Mouse (Mus musculus): ENCODE results near the gene Tcp11l2. TPM values are rescaled to one million over a fixed set of nuclear protein-coding genes. Genes with fewer than 3 reads are reported as not detected.

Tcp11l2 gene
- total RNA-seq, 2 experiments from 2014 or later: 15.2 to 17.2 TPM

DNA sequence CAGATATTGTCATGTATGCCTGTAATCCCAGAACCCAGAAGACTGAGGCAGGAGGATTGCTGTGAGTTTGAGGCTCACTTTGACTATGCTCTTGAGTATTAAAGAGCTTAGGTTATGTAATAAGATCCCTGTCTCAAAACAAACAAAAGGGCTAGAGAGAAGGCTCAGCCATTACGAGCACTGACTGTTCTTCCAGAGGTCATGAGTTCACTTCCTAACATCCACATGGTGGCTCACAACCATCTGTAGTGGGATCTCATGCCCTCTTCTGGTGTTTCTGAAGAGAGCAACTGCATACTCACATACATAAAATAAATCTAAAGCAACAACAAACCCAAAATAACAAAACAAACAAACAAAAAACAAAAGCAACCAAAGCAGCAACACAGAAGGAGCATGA is 21.7 kb downstream of the Tcp11l2 start:
- DNase-seq (ENCODE audit: low spot score in 2 of 2): no peak

DNA sequence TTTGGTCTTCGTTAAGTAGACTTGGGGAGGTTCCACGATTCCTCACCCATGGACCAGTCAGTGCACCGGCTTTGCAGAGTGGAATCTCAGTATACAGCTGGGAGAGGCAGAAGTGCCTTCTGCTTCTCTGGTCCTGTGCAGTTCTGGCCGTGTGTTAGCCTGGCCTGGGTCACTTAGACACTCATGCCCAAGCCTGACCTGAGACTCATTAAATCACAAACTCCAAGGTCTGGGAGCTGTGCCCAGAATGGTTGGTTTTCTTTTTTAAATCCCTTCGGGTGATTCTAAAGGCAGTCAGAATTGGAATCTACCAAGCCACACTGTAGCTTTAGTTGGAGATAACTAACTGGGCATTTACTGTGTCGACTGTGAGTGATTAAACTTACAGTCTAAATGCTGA is 23.7 kb downstream of the Tcp11l2 start:
- no peak for DNase-seq (ENCODE audit: low spot score in 2 of 2)

DNA sequence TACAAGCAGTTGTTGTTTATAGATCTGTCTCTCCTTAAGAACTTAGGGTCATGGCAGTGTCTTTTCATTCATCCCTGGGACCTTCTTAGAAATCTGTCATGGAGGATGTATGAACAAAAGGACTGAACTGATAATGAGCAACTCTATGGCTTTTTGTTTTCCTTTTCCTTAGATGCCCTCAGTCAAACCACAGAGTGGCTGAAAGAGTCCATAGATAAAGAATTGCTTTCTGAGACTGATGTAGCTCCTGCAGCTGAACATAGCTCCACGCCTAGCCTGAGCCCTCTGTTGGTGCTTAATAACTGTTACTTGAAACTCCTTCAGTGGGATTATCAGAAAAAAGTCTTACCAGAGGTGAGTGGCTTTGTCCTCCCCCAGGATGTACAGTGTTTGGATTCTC is 27.9 kb downstream of the Tcp11l2 start:
- DNase-seq (ENCODE audit: low spot score in 2 of 2): no peak

DNA sequence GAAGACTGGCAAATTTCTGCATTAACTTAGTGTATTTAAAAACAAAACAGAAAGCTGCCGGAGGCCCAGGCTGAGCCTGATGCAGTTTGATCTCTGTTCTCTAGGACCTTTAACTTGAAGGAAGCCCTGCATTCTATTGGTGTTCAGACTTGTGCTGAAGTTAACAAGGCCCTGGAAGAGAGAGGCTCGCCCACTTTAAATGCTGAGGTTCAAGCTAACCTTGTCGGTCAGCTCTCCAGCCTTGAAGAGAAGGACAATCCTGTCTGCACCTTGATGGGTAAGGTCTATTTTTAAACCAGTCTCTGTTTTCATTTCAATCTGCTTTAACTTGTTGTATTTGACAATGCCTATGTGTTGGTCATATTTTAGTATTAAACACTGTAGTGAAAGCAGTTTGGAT is 31.9 kb downstream of the Tcp11l2 start:
- no peak for DNase-seq (ENCODE audit: low spot score in 2 of 2)

- no peak for DNase-seq (ENCODE audit: low spot score in 2 of 2)
These were observed 33.9 kb downstream of the Tcp11l2 start for GRCm38 (mm10) chr10:84610324-84610723.

- DNase-seq (ENCODE audit: low spot score in 2 of 2): no peak
These were observed 34.4 kb downstream of the Tcp11l2 start for GRCm38 (mm10) chr10:84610783-84611182.

GRCm38 (mm10) chr10:84611664-84612063 is 35.2 kb downstream of the Tcp11l2 start:
- no peak for DNase-seq (ENCODE audit: low spot score in 2 of 2)

GRCm38 (mm10) chr10:84612281-84612680 is 35.9 kb downstream of the Tcp11l2 start:
- DNase-seq (ENCODE audit: low spot score in 2 of 2): no peak

GRCm38 (mm10) chr10:84613366-84613765 is 36.9 kb downstream of the Tcp11l2 start:
- no peak for DNase-seq (ENCODE audit: low spot score in 2 of 2)

GRCm38 (mm10) chr10:84615076-84615475 is 38.6 kb downstream of the Tcp11l2 start:
- no peak for DNase-seq (ENCODE audit: low spot score in 2 of 2)

DNA sequence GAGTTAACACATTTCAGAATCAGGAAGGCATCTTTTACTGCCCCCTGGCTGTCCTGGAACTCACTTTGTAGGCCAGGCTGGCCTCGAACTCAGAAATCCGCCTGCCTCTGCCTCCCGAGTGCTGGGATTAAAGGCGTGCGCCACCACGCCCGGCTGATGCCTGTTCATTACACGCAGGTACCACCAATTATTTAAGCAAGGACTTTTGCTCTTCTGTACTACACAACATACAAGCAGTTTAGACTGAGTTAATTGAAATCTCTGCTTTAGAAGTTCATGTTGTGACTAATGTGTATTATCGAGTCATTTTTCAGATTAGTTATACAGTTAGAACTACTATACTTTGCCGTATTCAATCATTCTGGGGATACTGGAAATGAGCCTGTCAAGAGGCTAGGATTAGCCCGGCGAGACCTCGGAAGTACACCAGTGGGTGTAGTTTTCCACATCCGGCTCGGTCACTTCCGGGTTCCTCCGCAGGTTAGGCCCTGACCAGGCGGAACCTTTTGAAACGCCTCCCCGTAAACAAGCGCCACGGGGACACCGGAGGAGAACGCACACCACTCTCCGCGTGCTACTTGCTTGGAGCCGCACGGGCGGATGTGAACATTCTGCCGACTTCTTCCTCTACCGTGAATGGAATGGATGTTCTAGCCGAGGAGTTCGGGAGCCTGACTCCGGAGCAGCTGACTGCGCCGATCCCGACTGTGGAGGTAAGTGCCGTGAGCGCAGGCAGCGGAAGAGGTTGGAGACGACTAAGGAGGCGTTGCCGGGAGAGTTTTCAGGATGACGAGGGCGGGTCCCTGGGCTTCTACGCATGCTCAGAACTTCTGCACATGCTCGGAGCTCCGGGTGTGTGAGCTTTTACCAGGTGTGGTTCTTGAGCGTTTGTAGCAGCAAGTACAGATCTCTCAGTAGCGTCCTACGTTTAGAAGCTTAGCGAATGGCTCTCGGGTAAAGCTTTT is 45.7 kb downstream of the Tcp11l2 start, which contains the start of gene Polr3b:
Polr3b (plus strand) TSS at position 467 of the 965 bp plus-strand sequence.
- DNase-seq (ENCODE audit: low spot score in 2 of 2): peak; percentile 90 to 94

- DNase-seq (ENCODE audit: low spot score in 2 of 2): no peak
These were observed 54.8 kb downstream of the Tcp11l2 start for GRCm38 (mm10) chr10:84631182-84631581.

DNA sequence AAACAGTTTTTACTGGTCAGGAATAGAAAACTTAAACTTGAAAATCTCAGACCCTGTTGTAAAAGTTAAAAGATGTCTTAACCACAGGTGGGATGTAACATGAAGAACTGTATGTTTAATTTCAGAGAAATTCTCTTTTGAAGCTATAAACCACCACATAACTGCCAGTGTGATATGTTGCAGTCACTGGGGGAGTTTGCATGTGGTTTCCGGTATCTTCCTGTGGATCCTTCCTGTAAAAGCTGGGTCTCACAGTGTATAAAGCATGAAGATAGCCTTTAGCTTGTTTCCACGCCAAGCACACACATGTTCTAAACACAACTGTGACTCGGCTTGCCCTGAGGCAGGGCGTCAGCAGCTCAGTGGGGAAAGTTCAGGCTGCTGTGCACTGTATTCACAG is 55.6 kb downstream of the Tcp11l2 start:
- no peak for DNase-seq (ENCODE audit: low spot score in 2 of 2)

DNA sequence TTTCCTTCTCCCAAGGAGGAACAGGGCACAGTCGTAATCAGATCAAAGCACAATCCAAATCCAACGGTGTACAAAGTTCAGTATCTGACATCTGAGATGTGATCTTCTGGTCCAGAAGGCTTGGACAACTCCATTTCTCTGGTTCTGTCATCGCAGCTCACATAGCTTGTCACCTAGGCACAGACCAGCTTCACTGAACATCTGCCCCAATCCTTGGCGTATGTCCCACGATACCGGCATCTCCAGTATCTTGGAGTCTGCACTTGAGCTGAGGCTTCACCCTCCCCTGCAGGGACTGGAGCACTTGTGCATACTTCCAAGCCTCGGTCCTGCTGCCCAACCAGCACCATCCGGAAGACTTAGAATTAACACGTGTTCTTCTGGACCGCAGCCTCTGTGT is 60.2 kb downstream of the Tcp11l2 start:
- no peak for DNase-seq (ENCODE audit: low spot score in 2 of 2)

- no peak for DNase-seq (ENCODE audit: low spot score in 2 of 2)
These were observed 62.0 kb downstream of the Tcp11l2 start for GRCm38 (mm10) chr10:84638382-84638781.

GRCm38 (mm10) chr10:84639525-84640287 is 63.3 kb downstream of the Tcp11l2 start:
- DNase-seq (ENCODE audit: low spot score in 2 of 2): no peak

DNA sequence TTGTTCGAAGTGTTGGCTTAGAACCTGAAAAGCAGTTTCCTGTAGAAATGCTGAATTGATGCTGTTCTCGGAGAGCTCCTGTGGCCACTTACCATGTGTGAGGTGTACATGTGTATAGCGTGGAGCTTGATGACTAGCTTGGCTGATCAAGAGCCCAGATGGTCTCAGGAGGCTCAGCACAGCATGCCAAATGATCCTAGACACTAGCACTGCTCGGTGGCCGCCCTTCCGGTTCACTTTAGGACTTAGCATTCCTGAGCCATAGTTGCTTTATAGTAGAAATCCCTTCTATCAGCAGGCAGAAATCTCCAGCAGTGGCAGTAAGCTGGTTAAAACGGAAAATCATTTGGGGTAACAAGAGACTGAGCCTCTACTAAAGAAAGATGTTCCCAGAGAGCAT is 64.4 kb downstream of the Tcp11l2 start:
- no peak for DNase-seq (ENCODE audit: low spot score in 2 of 2)

DNA sequence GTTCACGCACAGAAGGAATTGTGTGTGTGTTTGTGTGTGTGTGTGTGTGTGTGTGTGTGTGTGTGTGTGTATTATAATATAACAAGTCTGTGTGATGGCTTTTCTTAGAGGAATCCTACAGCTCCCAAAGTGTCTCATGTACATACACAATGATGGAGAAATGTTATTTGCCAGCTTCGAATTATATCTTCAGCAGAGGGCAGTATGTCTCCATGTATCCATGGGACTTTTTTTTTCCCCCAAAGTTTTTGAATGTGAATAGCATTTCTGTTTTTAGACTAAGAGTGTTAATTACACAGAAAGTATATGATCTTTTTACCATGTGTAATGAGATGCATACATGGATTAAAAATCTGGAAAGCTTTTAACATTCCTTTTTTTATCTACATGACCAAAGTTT is 65.2 kb downstream of the Tcp11l2 start:
- no peak for DNase-seq (ENCODE audit: low spot score in 2 of 2)

- no peak for DNase-seq (ENCODE audit: low spot score in 2 of 2)
These were observed 69.5 kb downstream of the Tcp11l2 start for GRCm38 (mm10) chr10:84645940-84646339.

- DNase-seq (ENCODE audit: low spot score in 2 of 2): peak; percentile 40 to 54
These were observed 70.2 kb downstream of the Tcp11l2 start for GRCm38 (mm10) chr10:84646506-84647102.

DNA sequence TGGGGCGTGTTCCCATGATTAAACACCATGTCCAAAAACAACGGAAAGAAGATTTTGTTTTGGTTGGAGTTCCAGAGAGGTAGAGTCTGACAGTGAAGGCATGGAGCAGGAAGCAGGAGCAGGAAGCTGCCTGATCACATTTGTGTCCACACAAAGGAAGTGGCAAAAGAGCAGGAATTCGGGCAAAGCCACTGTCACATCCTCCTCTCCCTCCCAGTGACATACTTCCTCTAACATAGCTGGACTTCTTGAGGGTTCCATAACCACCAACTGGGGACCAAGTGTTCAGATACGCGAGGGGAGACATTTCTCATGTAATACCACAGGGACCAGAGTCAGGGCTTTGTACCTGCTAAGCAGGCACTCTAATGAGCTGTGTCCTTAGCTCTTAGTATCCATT is 70.8 kb downstream of the Tcp11l2 start:
- no peak for DNase-seq (ENCODE audit: low spot score in 2 of 2)

DNA sequence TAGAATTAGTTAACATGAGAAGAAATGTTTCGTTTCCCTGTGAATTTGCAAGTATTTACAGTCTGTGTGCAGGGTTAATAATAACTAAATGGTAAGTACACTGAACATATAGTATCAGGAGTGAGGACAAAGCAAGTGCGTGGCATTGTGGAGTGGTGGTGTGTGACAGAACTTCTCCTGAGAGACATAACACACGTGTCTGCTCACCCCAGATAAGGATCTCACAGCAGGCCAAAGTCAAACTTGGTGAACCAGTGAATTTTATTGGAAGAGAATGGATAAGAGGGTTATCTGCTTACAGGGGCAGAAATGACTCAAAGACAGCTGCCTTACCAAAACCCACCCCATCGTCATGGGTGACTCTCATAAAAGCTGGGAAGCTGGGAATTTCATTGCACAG is 72.5 kb downstream of the Tcp11l2 start:
- DNase-seq (ENCODE audit: low spot score in 2 of 2): no peak
